Mouse (Mus musculus): ENCODE data around the gene Vil1. TPM values are rescaled to one million over a fixed set of nuclear protein-coding genes. Genes with fewer than 3 reads are reported as not detected.
"Not testable (repeated sequence)": the region's sequence is repeated elsewhere in the genome, so short reads cannot be mapped to it uniquely, and the experiment has no call there.

Gene Vil1
- polyA plus RNA-seq, 1 experiment from 2014 or later = 0.38 TPM

DNA sequence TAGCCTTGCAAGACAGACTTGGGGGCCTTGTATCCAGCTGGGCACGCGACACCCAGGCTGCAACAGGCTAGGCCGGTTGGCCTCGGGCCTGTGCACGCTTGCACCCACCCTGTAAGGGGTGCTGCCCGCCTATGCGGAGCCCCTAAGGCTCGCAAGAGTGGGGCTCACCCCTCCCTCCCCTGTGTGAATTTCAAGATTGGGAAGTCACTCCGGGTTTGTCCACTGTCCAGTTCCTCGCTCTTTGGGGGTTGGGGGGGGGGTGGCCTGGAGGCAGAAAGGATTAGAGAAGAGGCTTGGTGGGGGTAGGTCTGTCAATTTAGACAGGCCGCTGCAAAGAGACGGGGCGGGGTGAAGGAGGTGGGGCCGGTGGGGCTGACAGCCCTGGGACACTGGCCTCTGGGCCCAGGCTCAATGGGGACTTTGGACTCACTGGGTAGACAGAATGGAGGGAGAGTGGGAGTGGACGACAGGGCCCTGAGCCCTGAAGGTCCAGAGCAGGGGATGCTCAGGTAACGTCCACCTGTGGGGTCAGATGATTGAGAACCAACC, 16.7 kb upstream of the Vil1 start:
- Histone ChIP-seq H3K27ac (replicated peaks in 1 of 2; ENCODE audit: control insufficient read depth in 1 of 2, insufficient read depth in 1 of 2, low read depth in 2 of 2, low read length in 2 of 2) (peak overlapping the region; percentile 96 to 100), H3K9me3 (ENCODE audit: control insufficient read depth, low read length) (no peaks in the 10 kb centered on the region), H3K36me3 (ENCODE audit: control insufficient read depth, insufficient read depth, low read length) (peaks cover 26% of the 10 kb centered on the region), H3K9ac (ENCODE audit: low read length) (peak overlapping the region; percentile 100), H3K4me2 (ENCODE audit: low read length) (peak overlapping the region; percentile 99), H3K4me3 (ENCODE audit: control insufficient read depth in 1 of 2, insufficient read depth in 1 of 2, low read depth in 1 of 2, low read length in 2 of 2) (peak overlapping the region; percentile 89 to 95), H3K4me1 (ENCODE audit: control insufficient read depth in 2 of 2, insufficient read depth in 2 of 2, low read length in 2 of 2) (peaks cover 21 to 36% of the 10 kb centered on the region in 2 experiments), H3K27me3 (ENCODE audit: control insufficient read depth, insufficient read depth, low read length) (no peaks in the 10 kb centered on the region)
- ATAC-seq (ENCODE audit: insufficient number of reproducible peaks, insufficient read depth, low FRiP score, low read depth) = no peak
- WGBS = 2% methylated on average over 14 of the region's 16 CpGs

DNA sequence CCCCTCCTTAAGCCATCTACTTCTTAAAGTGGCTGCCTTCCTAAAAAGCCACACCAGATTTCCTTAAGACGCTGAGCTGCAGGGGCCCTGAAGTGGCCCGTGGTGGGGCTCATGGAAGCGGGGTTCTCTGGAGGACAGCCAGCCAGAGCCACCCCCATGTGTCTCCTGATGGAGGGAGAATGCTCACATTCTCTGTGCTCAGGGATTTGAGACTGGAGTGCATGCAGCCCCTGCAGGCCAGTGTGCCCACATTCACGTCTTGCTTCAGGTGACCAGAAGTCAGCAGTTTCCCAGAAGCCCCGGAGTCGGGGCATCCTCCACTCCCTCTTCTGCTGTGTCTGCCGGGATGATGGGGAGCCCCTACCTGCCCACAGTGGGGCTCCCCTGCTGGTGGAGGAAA, 16.2 kb upstream of the Vil1 start:
- 49% methylated on average over 7 of the region's 7 CpGs for WGBS
- peak overlapping the region; percentile 100 for H3K9ac ChIP-seq (ENCODE audit: low read length)
- peak overlapping the region; percentile 99 for H3K4me2 ChIP-seq (ENCODE audit: low read length)
- no peak for ATAC-seq (ENCODE audit: insufficient number of reproducible peaks, insufficient read depth, low FRiP score, low read depth)
- H3K36me3 ChIP-seq (ENCODE audit: control insufficient read depth, insufficient read depth, low read length) = peaks cover 26% of the 10 kb centered on the region
- no peaks in the 10 kb centered on the region for H3K27me3 ChIP-seq (ENCODE audit: control insufficient read depth, insufficient read depth, low read length)
- H3K4me3 ChIP-seq (ENCODE audit: control insufficient read depth in 1 of 2, insufficient read depth in 1 of 2, low read depth in 1 of 2, low read length in 2 of 2) = peak overlapping the region; percentile 89 to 95
- H3K27ac ChIP-seq (replicated peaks in 1 of 2; ENCODE audit: control insufficient read depth in 1 of 2, insufficient read depth in 1 of 2, low read depth in 2 of 2, low read length in 2 of 2) = peak overlapping the region in 1 of 2 experiments; percentile 100; a peak in 2 of 4 replicates
- H3K4me1 ChIP-seq (ENCODE audit: control insufficient read depth in 2 of 2, insufficient read depth in 2 of 2, low read length in 2 of 2) = peaks cover 19 to 33% of the 10 kb centered on the region in 2 experiments
- no peaks in the 10 kb centered on the region for H3K9me3 ChIP-seq (ENCODE audit: control insufficient read depth, low read length)

DNA sequence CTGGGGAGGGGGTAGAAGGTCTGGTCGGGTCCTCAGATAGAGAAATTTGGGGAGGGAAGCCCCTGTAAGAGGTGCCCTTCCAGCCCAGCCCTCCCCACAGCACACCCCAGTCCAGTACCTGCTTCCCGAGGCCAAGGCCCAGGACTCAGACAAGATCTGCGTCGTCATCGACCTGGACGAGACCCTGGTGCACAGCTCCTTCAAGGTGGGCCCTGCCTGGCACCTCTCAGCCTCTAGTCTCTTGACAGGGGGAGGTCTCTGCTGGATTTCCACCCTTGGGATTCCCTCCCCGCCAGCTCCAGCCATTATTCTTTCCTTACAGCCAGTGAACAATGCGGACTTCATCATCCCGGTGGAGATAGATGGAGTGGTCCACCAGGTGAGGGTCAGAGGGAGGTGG, 15.5 kb upstream of the Vil1 start:
- WGBS = 88% methylated on average over 9 of the region's 9 CpGs
- H3K27me3 ChIP-seq (ENCODE audit: control insufficient read depth, insufficient read depth, low read length) = no peaks in the 10 kb centered on the region
- peaks cover 19 to 33% of the 10 kb centered on the region in 2 experiments for H3K4me1 ChIP-seq (ENCODE audit: control insufficient read depth in 2 of 2, insufficient read depth in 2 of 2, low read length in 2 of 2)
- no peak overlapping the region for H3K4me2 ChIP-seq (ENCODE audit: low read length)
- no peaks in the 10 kb centered on the region for H3K9me3 ChIP-seq (ENCODE audit: control insufficient read depth, low read length)
- peak overlapping the region; percentile 100 for H3K9ac ChIP-seq (ENCODE audit: low read length)
- peaks cover 26% of the 10 kb centered on the region for H3K36me3 ChIP-seq (ENCODE audit: control insufficient read depth, insufficient read depth, low read length)
- no peak overlapping the region for H3K4me3 ChIP-seq (ENCODE audit: control insufficient read depth in 1 of 2, insufficient read depth in 1 of 2, low read depth in 1 of 2, low read length in 2 of 2)
- no peak for ATAC-seq (ENCODE audit: insufficient number of reproducible peaks, insufficient read depth, low FRiP score, low read depth)
- no peak overlapping the region for H3K27ac ChIP-seq (replicated peaks in 1 of 2; ENCODE audit: control insufficient read depth in 1 of 2, insufficient read depth in 1 of 2, low read depth in 2 of 2, low read length in 2 of 2)

DNA sequence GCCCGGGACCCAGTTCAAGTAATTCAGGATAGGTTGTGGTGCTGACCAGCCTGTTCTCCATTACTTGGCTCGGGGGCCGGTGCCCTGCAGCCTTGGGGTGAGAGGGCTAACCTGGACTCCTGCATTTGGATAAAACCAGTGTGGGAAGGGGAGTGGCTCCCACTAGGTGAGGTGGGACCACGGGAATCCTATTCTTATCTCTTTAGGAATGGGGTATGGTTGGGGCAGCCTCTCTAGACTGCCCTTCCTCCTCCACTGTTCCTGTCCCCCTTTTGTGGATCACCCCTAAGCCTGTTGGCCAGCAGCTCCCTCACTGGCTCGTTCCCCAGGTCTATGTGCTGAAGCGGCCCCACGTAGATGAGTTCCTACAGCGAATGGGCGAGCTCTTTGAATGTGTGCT, 14.9 kb upstream of the Vil1 start:
- Histone ChIP-seq H3K36me3 (ENCODE audit: control insufficient read depth, insufficient read depth, low read length) (peaks cover 26% of the 10 kb centered on the region), H3K4me2 (ENCODE audit: low read length) (no peak overlapping the region), H3K27me3 (ENCODE audit: control insufficient read depth, insufficient read depth, low read length) (no peaks in the 10 kb centered on the region), H3K9ac (ENCODE audit: low read length) (no peak overlapping the region), H3K4me3 (ENCODE audit: control insufficient read depth in 1 of 2, insufficient read depth in 1 of 2, low read depth in 1 of 2, low read length in 2 of 2) (no peak overlapping the region), H3K27ac (replicated peaks in 1 of 2; ENCODE audit: control insufficient read depth in 1 of 2, insufficient read depth in 1 of 2, low read depth in 2 of 2, low read length in 2 of 2) (no peak overlapping the region), H3K9me3 (ENCODE audit: control insufficient read depth, low read length) (no peaks in the 10 kb centered on the region), H3K4me1 (ENCODE audit: control insufficient read depth in 2 of 2, insufficient read depth in 2 of 2, low read length in 2 of 2) (peaks cover 17 to 33% of the 10 kb centered on the region in 2 experiments)
- WGBS = 85% methylated on average over 9 of the region's 9 CpGs
- ATAC-seq (ENCODE audit: insufficient number of reproducible peaks, insufficient read depth, low FRiP score, low read depth) = no peak

DNA sequence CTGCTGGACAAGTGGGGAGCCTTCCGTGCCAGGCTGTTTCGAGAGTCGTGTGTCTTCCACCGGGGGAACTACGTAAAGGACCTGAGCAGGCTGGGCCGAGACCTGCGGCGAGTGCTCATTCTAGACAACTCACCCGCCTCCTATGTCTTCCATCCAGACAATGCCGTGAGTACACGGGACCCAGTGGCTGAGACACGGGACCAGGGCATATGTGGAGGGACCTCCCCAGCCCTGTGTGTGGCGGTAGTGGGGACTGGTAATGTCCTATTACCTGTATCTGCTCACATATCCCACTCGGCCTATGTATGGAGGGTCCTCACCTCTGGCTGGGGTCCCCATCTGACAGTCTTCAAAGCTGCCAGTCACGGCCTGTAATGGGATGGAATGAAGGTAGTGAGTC, 14.3 kb upstream of the Vil1 start:
- no peak overlapping the region for H3K4me2 ChIP-seq (ENCODE audit: low read length)
- no peaks in the 10 kb centered on the region for H3K9me3 ChIP-seq (ENCODE audit: control insufficient read depth, low read length)
- H3K36me3 ChIP-seq (ENCODE audit: control insufficient read depth, insufficient read depth, low read length) = peaks cover 26% of the 10 kb centered on the region
- no peaks in the 10 kb centered on the region for H3K27me3 ChIP-seq (ENCODE audit: control insufficient read depth, insufficient read depth, low read length)
- no peak overlapping the region for H3K9ac ChIP-seq (ENCODE audit: low read length)
- H3K4me1 ChIP-seq (ENCODE audit: control insufficient read depth in 2 of 2, insufficient read depth in 2 of 2, low read length in 2 of 2) = peaks cover 13 to 28% of the 10 kb centered on the region in 2 experiments
- 91% methylated on average over 15 of the region's 15 CpGs for WGBS
- no peak overlapping the region for H3K4me3 ChIP-seq (ENCODE audit: control insufficient read depth in 1 of 2, insufficient read depth in 1 of 2, low read depth in 1 of 2, low read length in 2 of 2)
- H3K27ac ChIP-seq (replicated peaks in 1 of 2; ENCODE audit: control insufficient read depth in 1 of 2, insufficient read depth in 1 of 2, low read depth in 2 of 2, low read length in 2 of 2) = no peak overlapping the region
- no peak for ATAC-seq (ENCODE audit: insufficient number of reproducible peaks, insufficient read depth, low FRiP score, low read depth)

DNA sequence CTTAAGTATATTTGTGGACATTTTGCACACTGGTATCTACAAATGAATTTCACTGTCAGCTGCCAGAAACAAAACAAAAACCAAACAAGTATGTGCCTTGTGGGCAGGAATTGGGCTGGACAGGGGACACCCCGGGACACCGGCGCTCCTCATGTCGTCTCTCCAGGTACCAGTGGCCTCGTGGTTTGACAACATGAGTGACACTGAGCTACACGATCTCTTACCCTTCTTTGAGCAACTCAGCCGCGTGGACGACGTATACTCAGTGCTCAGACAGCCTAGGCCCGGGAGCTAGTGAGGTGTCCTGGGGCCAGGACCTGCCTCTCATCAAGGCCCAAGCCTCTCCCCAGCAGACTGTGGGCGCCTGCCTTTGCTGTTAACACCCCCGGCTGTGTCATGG, 13.9 kb upstream of the Vil1 start:
- Histone ChIP-seq H3K4me3 (ENCODE audit: control insufficient read depth in 1 of 2, insufficient read depth in 1 of 2, low read depth in 1 of 2, low read length in 2 of 2) (no peak overlapping the region), H3K9ac (ENCODE audit: low read length) (no peak overlapping the region), H3K4me1 (ENCODE audit: control insufficient read depth in 2 of 2, insufficient read depth in 2 of 2, low read length in 2 of 2) (peaks cover 10 to 26% of the 10 kb centered on the region in 2 experiments), H3K36me3 (ENCODE audit: control insufficient read depth, insufficient read depth, low read length) (peaks cover 26% of the 10 kb centered on the region), H3K4me2 (ENCODE audit: low read length) (no peak overlapping the region), H3K27ac (replicated peaks in 1 of 2; ENCODE audit: control insufficient read depth in 1 of 2, insufficient read depth in 1 of 2, low read depth in 2 of 2, low read length in 2 of 2) (no peak overlapping the region), H3K27me3 (ENCODE audit: control insufficient read depth, insufficient read depth, low read length) (no peaks in the 10 kb centered on the region), H3K9me3 (ENCODE audit: control insufficient read depth, low read length) (no peaks in the 10 kb centered on the region)
- 79% methylated on average over 11 of the region's 13 CpGs for WGBS
- ATAC-seq (ENCODE audit: insufficient number of reproducible peaks, insufficient read depth, low FRiP score, low read depth) = no peak

DNA sequence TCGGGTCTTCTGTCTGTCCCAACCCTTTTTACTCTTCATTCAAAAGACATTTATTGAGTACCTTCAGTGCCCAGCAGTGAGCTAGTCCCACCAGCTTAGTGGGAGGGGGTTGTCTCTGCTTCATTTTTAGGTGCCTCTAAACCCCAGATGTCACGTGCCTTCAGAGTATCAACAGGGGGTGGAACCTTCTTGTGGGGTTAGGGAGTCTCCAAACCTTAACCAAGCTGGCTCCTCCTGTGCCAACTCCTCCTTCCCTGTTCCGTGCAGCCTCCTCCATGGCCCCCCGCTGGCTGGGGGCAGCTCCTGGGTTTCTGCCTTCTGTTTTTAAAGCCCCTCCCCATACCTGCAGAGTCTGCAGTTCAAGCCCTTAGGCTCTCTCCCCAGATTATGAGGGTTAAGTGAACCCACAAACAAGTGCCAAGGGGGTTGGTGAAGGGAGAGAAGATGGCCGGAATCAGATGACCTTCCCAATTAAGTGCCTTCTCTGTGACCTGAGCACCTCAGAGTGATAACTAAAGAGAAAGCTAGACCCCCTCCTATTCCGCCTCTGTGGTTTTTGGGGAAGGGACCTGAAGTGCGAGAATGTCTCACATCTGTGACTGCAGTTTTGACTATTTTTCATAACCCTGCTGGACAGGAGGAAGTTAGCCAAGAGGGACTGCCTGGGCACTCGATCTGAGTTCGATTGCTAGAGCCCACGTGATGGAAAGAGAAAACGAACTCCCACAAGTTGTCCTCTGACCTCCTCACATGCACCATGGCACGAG, 12.5 kb upstream of the Vil1 start:
- peak overlapping the region; percentile 29 to 47 for H3K4me3 ChIP-seq (ENCODE audit: control insufficient read depth in 1 of 2, insufficient read depth in 1 of 2, low read depth in 1 of 2, low read length in 2 of 2)
- H3K4me1 ChIP-seq (ENCODE audit: control insufficient read depth in 2 of 2, insufficient read depth in 2 of 2, low read length in 2 of 2) = peaks cover 4 to 20% of the 10 kb centered on the region in 2 experiments; a peak in 3 of 4 replicates
- peak overlapping the region; percentile 60 for H3K9ac ChIP-seq (ENCODE audit: low read length)
- 6% methylated on average over 11 of the region's 12 CpGs for WGBS
- peaks cover 26% of the 10 kb centered on the region for H3K36me3 ChIP-seq (ENCODE audit: control insufficient read depth, insufficient read depth, low read length)
- peak overlapping the region; percentile 81 to 92 for H3K27ac ChIP-seq (replicated peaks in 1 of 2; ENCODE audit: control insufficient read depth in 1 of 2, insufficient read depth in 1 of 2, low read depth in 2 of 2, low read length in 2 of 2)
- not testable (repeated sequence) for ATAC-seq (ENCODE audit: insufficient number of reproducible peaks, insufficient read depth, low FRiP score, low read depth); H3K27me3 ChIP-seq (ENCODE audit: control insufficient read depth, insufficient read depth, low read length); H3K9me3 ChIP-seq (ENCODE audit: control insufficient read depth, low read length)
- peak overlapping the region; percentile 91 for H3K4me2 ChIP-seq (ENCODE audit: low read length)
